Mouse (Mus musculus): Measurements from ENCODE around the gene Vmn2r107. TPM values are rescaled to one million over a fixed set of nuclear protein-coding genes. Genes with fewer than 3 reads are reported as not detected.

The Vmn2r107 gene
- polyA plus RNA-seq (2014; fragmentation: Illumina TruSeq; extraction: RNeasy Lipid Tissue Mini Kit (QIAGEN cat#74804); ENCODE audit: low read depth, low replicate concordance) = not detected

DNA sequence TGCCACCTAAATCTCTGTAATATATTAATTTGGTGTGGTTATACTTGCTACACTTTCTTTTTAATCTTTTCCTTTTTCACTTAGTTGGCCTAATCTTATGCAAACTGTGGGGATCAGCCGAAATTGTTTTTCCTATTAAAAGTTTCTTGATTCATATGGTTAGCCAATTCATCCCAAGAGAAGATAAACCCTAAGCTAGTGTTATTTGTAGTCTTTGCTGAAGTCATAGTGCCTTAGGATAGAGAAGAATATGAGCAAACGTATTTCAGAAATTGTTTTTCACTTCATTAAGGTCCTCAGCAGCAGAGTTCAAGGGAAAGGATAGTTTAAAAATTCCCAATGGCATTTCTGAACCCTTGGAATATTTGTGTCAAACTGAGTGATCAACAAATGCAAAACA, at the start of gene Vmn2r107:
Gene Vmn2r107, plus strand, starts transcription at position 301 of the 400 bp plus-strand sequence.

DNA sequence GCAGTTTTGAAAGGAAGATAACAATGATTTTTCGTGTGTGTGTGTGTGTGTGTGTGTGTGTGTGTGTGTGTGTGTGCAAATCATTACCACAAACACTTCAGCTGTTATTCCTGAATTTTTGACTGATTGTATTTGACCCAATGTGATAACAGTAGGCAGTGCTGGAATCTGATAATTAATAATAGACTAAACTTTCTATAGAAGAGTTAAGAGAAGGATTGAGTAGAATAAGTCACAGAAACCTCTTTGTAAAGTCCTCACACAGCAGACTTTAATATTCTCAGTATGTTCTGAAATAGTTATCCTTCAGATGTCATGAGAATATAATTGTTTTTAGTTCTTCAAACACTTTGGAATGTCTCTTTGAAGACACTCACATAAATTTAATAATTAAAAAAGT, 68.8 kb downstream of the Vmn2r107 start, which contains the start of gene Vmn1r224:
Gene Vmn1r224, plus strand, starts transcription at position 301 of the 400 bp plus-strand sequence.

Other genes with a start within 250 kb of the Vmn2r107 start
- gene Fpr-rs7, start 231.0 kb upstream of the Vmn2r107 start, polyA plus RNA-seq (2014; fragmentation: Illumina TruSeq; extraction: RNeasy Lipid Tissue Mini Kit (QIAGEN cat#74804); ENCODE audit: low read depth, low replicate concordance) = not detected
- gene Fpr-rs6, start 162.1 kb upstream of the Vmn2r107 start, polyA plus RNA-seq (2014; fragmentation: Illumina TruSeq; extraction: RNeasy Lipid Tissue Mini Kit (QIAGEN cat#74804); ENCODE audit: low read depth, low replicate concordance) = not detected
- not detected for gene Vmn2r105, start 110.2 kb upstream of the Vmn2r107 start, polyA plus RNA-seq (2014; fragmentation: Illumina TruSeq; extraction: RNeasy Lipid Tissue Mini Kit (QIAGEN cat#74804); ENCODE audit: low read depth, low replicate concordance)
- gene Vmn2r106, start 59.7 kb upstream of the Vmn2r107 start, polyA plus RNA-seq (2014; fragmentation: Illumina TruSeq; extraction: RNeasy Lipid Tissue Mini Kit (QIAGEN cat#74804); ENCODE audit: low read depth, low replicate concordance) = not detected
- gene Vmn1r224, start 68.9 kb downstream of the Vmn2r107 start, polyA plus RNA-seq (2014; fragmentation: Illumina TruSeq; extraction: RNeasy Lipid Tissue Mini Kit (QIAGEN cat#74804); ENCODE audit: low read depth, low replicate concordance) = not detected
- gene Vmn2r108, start 136.1 kb downstream of the Vmn2r107 start, polyA plus RNA-seq (2014; fragmentation: Illumina TruSeq; extraction: RNeasy Lipid Tissue Mini Kit (QIAGEN cat#74804); ENCODE audit: low read depth, low replicate concordance) = not detected
- not detected for gene Vmn1r225, start 152.9 kb downstream of the Vmn2r107 start, polyA plus RNA-seq (2014; fragmentation: Illumina TruSeq; extraction: RNeasy Lipid Tissue Mini Kit (QIAGEN cat#74804); ENCODE audit: low read depth, low replicate concordance)
- gene Vmn2r109, start 219.5 kb downstream of the Vmn2r107 start, polyA plus RNA-seq (2014; fragmentation: Illumina TruSeq; extraction: RNeasy Lipid Tissue Mini Kit (QIAGEN cat#74804); ENCODE audit: low read depth, low replicate concordance) = not detected

Measured in kidney, adult 10 weeks (tissue).